Mouse (Mus musculus) neural tube, embryonic 12.5 days (tissue): ENCODE results near the gene Gm49384. TPM values are rescaled to one million over a fixed set of nuclear protein-coding genes. Genes with fewer than 3 reads are reported as not detected.
"Not testable (repeated sequence)": the region's sequence is repeated elsewhere in the genome, so short reads cannot be mapped to it uniquely, and the experiment has no call there.

ENCODE experiments used
- ATAC-seq: fragments of 200-750 bp; cut with Nextera tagmentation; 2 replicates; pipeline ENCODE4 v1.8.0; 2017; ENCODE audit warnings: low read depth, mild to moderate bottlenecking, moderate TSS enrichment, moderate library complexity; ENCODE audit not compliant: low FRiP score
- H3K27ac ChIP-seq: fragments of 300-500 bp; sonication (generic); 2 replicates; pipeline ENCODE4 v1.5.1; 2016
- H3K27me3 ChIP-seq: fragments of 300-500 bp; sonication (generic); replicated peaks from 2 replicates; pipeline ENCODE4 v1.6.1; 2016; ENCODE audit warnings: mild to moderate bottlenecking
- H3K36me3 ChIP-seq: fragments of 300-500 bp; sonication (generic); 2 replicates; pipeline ENCODE4 v1.6.1; 2016; ENCODE audit warnings: mild to moderate bottlenecking
- H3K4me1 ChIP-seq: fragments of 300-500 bp; sonication (generic); 2 replicates; pipeline ENCODE4 v1.6.1; 2016
- H3K4me2 ChIP-seq: fragments of 300-500 bp; sonication (generic); replicated peaks from 2 replicates; pipeline ENCODE4 v1.6.1; 2016; ENCODE audit warnings: mild to moderate bottlenecking
- H3K4me3 ChIP-seq: fragments of 300-500 bp; sonication (generic); 2 replicates; pipeline ENCODE4 v1.5.1; 2016
- H3K9ac ChIP-seq: fragments of 300-500 bp; sonication (generic); 2 replicates; pipeline ENCODE4 v1.6.1; 2016; ENCODE audit warnings: mild to moderate bottlenecking
- H3K9me3 ChIP-seq: fragments of 300-500 bp; sonication (generic); 2 replicates; pipeline ENCODE4 v1.6.1; 2016; ENCODE audit warnings: mild to moderate bottlenecking
- WGBS: fragments of 180-500 bp; shearing (Covaris S2); methylation state at CpG from one replicate; pipeline ENCODE4 v1.1.7; 2016; 5-methylcytosine and 5-hydroxymethylcytosine counted together
- microRNA-seq: library from miRNA; unstranded; fragments of <30 nt; microRNA quantifications from one replicate; pipeline ENCODE4, GENCODE M21; 2017
- polyA plus RNA-seq: library from polyadenylated mRNA; unstranded; fragments of >200 nt; fragmentation: Nextera tagmentation; extraction: Ambion mirVana; gene quantifications from 2 replicates; pipeline ENCODE4 v1.2.1, GENCODE M21; 2016

Gene Gm49384
- polyA plus RNA-seq, 1 experiment from 2014 or later: 21.0 TPM

DNA sequence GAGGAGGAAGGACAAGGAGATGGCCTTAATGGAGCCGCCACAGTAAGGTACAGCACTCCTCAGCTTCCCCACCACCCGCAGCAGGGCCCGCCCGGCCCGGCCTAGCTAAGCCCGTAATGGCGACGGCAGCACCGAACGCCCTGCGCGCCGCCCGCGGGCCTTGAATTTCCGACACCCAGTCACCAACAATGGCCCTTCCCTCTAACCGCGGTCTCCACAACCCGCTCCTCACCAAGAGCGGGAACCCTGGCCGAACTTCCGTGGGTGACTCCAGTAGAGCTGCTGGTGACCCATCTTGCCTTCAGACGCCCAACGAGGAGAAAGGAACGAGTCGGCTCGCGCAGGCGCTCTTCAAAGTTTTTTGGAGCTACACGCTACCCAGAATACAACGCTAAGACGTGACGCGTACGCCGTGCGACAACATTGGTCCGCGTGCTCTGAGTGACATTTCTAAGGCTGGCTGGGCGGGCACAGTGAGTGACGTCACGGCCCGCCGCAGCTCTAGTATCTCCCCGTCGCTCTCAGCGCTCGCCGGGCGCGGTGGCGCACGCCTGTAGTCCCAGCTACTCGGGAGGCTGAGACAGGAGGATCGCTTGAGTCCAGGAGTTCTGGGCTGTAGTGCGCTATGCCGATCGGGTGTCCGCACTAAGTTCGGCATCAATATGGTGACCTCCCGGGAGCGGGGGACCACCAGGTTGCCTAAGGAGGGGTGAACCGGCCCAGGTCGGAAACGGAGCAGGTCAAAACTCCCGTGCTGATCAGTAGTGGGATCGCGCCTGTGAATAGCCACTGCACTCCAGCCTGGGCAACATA, 45.1 kb downstream of the Gm49384 start, which contains the start of gene Rps29:
Rps29 (minus strand) TSS at position 422 of the 813 bp plus-strand sequence.
- not testable (repeated sequence) for H3K9me3 ChIP-seq
- under 1% methylated on average over 62 of the region's 68 CpGs for WGBS

DNA sequence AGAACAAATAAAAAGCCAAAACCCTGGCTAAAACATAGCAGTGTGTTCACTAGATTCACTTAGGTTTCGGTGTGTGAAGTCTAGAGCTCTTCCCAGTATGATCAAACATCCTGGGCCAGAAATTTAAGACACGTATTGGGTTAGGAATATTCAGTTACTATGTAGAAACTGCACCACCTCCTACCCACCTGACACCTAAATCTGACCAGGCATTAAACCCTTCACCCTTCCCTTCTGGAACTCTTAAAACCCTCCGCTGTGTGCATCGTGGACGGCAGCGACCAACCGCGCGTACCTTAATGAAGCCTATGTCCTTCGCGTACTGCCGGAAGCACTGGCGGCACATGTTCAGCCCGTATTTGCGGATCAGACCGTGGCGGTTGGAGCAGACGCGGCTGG, 45.7 kb downstream of the Gm49384 start:
- H3K4me2 ChIP-seq: peak overlapping the region; percentile 71
- WGBS: 1% methylated on average over 19 of the region's 19 CpGs
- no peaks in the 10 kb centered on the region for H3K9me3 ChIP-seq
- peak overlapping the region; percentile 73 for H3K4me3 ChIP-seq
- peaks cover 5% of the 10 kb centered on the region for H3K4me1 ChIP-seq
- peak overlapping the region; percentile 87 for H3K9ac ChIP-seq
- H3K36me3 ChIP-seq: peaks cover 17% of the 10 kb centered on the region
- H3K27ac ChIP-seq: peak overlapping the region; percentile 79; the same call in 1 of the 2 replicates
- no peaks in the 10 kb centered on the region for H3K27me3 ChIP-seq
- ATAC-seq: no peak

More for the DNA sequence above, 45.1 kb downstream of the Gm49384 start, which contains the start of gene Rps29:
- peak; percentile 99 for ATAC-seq
- H3K36me3 ChIP-seq: peaks cover 17% of the 10 kb centered on the region
- not testable (repeated sequence) for H3K27me3 ChIP-seq, H3K4me1 ChIP-seq
- H3K27ac ChIP-seq: peak within 1 kb of the TSS; percentile 79; the same call in 1 of the 2 replicates
- H3K4me3 ChIP-seq: peak within 1 kb of the TSS; percentile 73
- H3K4me2 ChIP-seq: peak within 1 kb of the TSS; percentile 71
- H3K9ac ChIP-seq: peak within 1 kb of the TSS; percentile 87

DNA sequence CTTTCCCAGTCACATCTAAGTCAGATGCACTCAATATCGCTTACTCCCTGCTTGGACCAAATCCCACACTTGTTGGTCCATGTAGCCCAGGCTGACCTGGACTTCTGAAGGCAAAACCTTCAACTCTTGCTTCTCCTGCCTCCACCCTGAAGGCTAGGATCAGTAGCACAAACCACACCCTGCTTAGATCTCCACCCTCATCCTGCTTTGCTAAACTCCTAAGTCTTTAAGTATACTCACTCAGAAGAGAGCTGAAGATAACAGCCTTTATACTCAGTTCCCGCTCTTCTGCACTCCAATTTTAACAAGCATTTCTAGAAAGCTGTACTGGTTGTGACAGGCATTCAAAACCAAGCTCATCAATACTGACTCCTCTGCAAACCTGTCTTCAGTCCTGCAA, 47.0 kb downstream of the Gm49384 start:
- Histone ChIP-seq H3K9ac (no peak overlapping the region), H3K36me3 (peaks cover 17% of the 10 kb centered on the region), H3K27ac (no peak overlapping the region), H3K4me3 (no peak overlapping the region), H3K4me2 (0 out of 2 replicates have a peak overlapping the region, but pooled peaks have one; percentile 71), H3K4me1 (peaks cover 5% of the 10 kb centered on the region), H3K27me3 (no peaks in the 10 kb centered on the region), H3K9me3 (no peaks in the 10 kb centered on the region)
- ATAC-seq: no peak
- 95% methylated on average over 2 of the region's 2 CpGs for WGBS

DNA sequence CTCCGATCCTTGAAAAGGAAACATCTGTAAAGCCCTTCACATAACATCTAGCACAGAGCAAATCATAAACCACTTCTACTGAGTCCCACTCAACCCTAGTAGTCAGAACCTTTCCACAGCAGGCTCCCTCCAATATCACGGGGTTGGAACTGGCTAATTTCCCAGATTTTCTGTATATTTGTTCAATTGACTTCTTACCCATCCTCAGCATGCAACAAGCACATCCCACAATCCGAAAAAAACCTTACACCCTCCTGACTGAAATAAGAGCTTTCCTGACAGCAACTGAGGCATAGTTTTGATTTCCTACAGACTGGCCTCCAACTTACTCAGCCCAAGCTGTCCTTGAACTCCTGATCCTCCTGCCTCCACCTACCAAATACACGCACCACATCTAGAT, 47.6 kb downstream of the Gm49384 start:
- H3K4me1 ChIP-seq: peaks cover 5% of the 10 kb centered on the region
- H3K27me3 ChIP-seq: no peaks in the 10 kb centered on the region
- H3K9me3 ChIP-seq: no peaks in the 10 kb centered on the region
- H3K4me2 ChIP-seq: no peak overlapping the region
- ATAC-seq: no peak
- H3K4me3 ChIP-seq: no peak overlapping the region
- WGBS: 85% methylated on average over 4 of the region's 4 CpGs
- H3K9ac ChIP-seq: no peak overlapping the region
- no peak overlapping the region for H3K27ac ChIP-seq
- peaks cover 17% of the 10 kb centered on the region for H3K36me3 ChIP-seq

DNA sequence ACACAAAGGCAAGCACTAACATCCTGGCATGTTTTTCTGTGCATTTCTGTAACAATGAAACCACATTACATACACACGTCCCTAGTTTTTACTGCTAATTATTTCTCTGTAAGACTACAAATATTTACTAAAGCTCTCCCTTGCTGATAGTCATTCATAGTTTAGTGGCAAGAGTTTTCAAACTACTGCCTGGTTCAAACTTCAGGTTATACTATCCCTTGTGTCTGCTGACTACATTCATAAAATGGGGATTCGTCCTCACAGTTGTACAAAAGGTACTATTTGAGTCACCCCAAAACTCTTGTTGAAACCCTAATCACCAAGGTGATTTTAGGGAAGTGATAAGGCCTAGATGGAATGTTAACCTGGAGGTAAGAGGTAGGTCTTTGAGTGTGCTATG, 48.1 kb downstream of the Gm49384 start:
- Histone ChIP-seq H3K9me3 (no peaks in the 10 kb centered on the region), H3K27me3 (no peaks in the 10 kb centered on the region), H3K9ac (no peak overlapping the region), H3K4me1 (peaks cover 5% of the 10 kb centered on the region), H3K27ac (no peak overlapping the region), H3K4me3 (no peak overlapping the region), H3K4me2 (no peak overlapping the region), H3K36me3 (peaks cover 17% of the 10 kb centered on the region)
- WGBS: 86% methylated on average over 2 of the region's 2 CpGs
- ATAC-seq: no peak

DNA sequence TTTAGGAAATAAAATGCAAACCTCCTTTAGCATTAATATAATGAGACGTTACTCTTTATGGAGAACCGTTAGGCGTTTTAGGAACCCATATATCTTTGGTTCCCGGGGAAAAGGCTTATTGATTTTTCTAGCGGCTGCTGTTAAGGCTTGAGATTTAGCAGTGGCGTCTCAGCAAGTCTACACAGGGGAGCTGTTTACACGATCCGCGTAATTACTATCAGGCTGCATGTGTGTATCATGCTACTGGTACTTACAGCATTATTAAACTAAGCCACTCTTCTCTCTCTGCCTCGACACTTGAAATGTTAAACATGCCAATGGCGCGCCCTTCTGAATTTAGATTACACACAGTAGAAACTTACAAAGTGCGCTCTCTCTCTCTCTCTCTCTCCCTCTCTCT, 54.0 kb downstream of the Gm49384 start:
- ATAC-seq: no peak
- Histone ChIP-seq H3K36me3 (no peaks in the 10 kb centered on the region), H3K4me3 (no peak overlapping the region), H3K4me1 (no peaks in the 10 kb centered on the region), H3K4me2 (no peak overlapping the region), H3K9ac (no peak overlapping the region), H3K27me3 (no peaks in the 10 kb centered on the region), H3K9me3 (no peaks in the 10 kb centered on the region), H3K27ac (no peak overlapping the region)
- WGBS: 67% methylated on average over 13 of the region's 13 CpGs

DNA sequence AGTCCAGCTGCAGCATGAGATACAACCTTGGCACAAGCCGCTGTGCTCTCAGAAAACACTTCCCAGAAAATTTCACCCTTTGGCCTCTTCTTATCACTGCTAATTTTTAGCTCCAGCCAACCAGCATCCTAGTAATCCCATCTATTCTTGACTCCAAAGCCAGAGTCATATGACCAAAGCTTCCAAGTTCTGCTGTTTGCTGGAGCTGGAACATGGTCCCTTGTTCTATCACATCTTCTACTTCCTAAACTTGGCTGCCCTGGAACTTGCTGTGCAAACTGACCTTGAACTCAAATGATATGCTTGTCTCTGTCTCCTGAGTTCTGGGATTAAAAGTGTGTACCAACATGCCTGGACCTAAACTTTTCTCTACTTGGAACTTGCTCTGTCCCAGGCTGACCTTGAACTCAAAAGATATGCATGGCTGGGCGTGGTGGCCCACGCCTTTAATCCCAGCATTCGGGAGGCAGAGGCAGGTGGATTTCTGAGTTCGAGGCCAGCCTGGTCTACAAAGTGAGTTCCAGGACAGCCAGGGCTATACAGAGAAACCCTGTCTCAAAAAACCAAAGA, 56.8 kb downstream of the Gm49384 start:
- no peak overlapping the region for H3K9ac ChIP-seq
- H3K36me3 ChIP-seq: no peaks in the 10 kb centered on the region
- H3K27me3 ChIP-seq: no peaks in the 10 kb centered on the region
- no peaks in the 10 kb centered on the region for H3K4me1 ChIP-seq
- no peak overlapping the region for H3K4me2 ChIP-seq
- no peak overlapping the region for H3K4me3 ChIP-seq
- WGBS: 90% methylated on average over 5 of the region's 5 CpGs
- no peaks in the 10 kb centered on the region for H3K9me3 ChIP-seq
- no peak for ATAC-seq
- H3K27ac ChIP-seq: no peak overlapping the region

DNA sequence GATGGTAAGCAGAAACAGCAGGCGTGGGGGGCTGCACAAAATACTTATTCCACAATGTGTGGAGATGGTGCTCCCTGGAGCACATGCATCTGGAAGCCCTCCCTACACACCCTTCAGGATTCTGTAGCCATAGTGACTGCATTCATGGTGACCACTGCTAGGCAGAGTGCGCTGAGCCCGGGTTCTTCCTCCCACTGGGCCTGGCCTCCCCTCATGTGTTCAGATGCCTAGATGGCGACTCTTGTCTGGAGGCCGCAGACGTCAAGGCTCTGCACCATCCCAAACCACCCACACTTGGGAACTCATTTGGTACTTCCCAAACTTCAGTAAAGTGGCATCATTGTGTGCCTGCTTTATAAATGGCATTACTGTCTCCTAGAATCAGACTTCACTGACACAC, 60.6 kb downstream of the Gm49384 start:
- WGBS: 76% methylated on average over 6 of the region's 6 CpGs
- no peak for ATAC-seq
- no peaks in the 10 kb centered on the region for H3K27me3 ChIP-seq

DNA sequence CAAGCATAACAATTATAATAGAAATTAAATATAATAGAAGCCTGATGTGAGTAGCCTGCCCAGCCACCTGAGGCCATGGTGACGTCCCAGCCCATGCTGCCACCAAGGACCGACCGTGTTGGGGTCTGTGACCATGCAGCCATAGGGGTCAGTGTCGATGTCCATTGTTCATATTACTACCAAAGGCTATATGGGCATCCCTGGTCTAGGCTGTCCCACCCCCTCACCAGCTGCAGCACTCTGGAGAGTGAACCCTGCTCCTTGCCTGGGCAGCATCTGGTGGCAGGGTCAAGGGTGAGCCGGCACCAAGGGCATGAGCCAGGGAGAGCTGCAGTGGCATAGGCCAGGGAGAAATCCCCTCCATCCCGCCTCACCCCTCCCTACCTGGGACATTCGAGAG, 64.2 kb downstream of the Gm49384 start:
- Histone ChIP-seq H3K4me1 (no peaks in the 10 kb centered on the region), H3K36me3 (no peaks in the 10 kb centered on the region), H3K27ac (no peak overlapping the region), H3K9ac (no peak overlapping the region), H3K4me2 (no peak overlapping the region), H3K27me3 (no peaks in the 10 kb centered on the region), H3K4me3 (no peak overlapping the region), H3K9me3 (no peaks in the 10 kb centered on the region)
- ATAC-seq: no peak
- 89% methylated on average over 7 of the region's 7 CpGs for WGBS

More for the DNA sequence above, 60.6 kb downstream of the Gm49384 start:
- Histone ChIP-seq H3K4me3 (no peak overlapping the region), H3K36me3 (no peaks in the 10 kb centered on the region), H3K4me2 (no peak overlapping the region), H3K9ac (no peak overlapping the region), H3K9me3 (no peaks in the 10 kb centered on the region), H3K4me1 (no peaks in the 10 kb centered on the region), H3K27ac (no peak overlapping the region)

Small RNA genes lying within 50 kb of the gene (microRNA-seq; reads per million reads assigned to microRNA genes)
- gene Gm47287: not detected
- 0.87 reads per million for gene Gm47295

Other genes starting within 250 kb of the Gm49384 start
- gene Rps29, start 45.1 kb downstream of the Gm49384 start, polyA plus RNA-seq: 1,233 and 1,267 TPM in 2 replicates
- gene Lrr1, start 35.5 kb downstream of the Gm49384 start, polyA plus RNA-seq: 13.8 and 17.4 TPM in 2 replicates
- 443 and 444 TPM in 2 replicates for gene Rpl36al, start 20.2 kb downstream of the Gm49384 start, polyA plus RNA-seq
- gene Mgat2, start 20.1 kb downstream of the Gm49384 start, polyA plus RNA-seq: 50.7 and 51.2 TPM in 2 replicates
- gene Gm49383, start 7.2 kb downstream of the Gm49384 start, polyA plus RNA-seq: 26.6 and 27.6 TPM in 2 replicates
- gene Dnaaf2, start 5.8 kb downstream of the Gm49384 start, polyA plus RNA-seq: 11.7 and 12.1 TPM in 2 replicates
- gene Pole2, start 23.9 kb upstream of the Gm49384 start, polyA plus RNA-seq: 14.0 and 15.6 TPM in 2 replicates
- gene Klhdc1, start 36.9 kb upstream of the Gm49384 start, polyA plus RNA-seq: 5.7 TPM in 2 replicates
- 286 TPM in 2 replicates for gene Klhdc2, start 92.4 kb upstream of the Gm49384 start, polyA plus RNA-seq
- gene Nemf, start 152.9 kb upstream of the Gm49384 start, polyA plus RNA-seq: 89.2 and 96.3 TPM in 2 replicates
- gene Arf6, start 167.9 kb upstream of the Gm49384 start, polyA plus RNA-seq: 57.6 and 60.3 TPM in 2 replicates
- 2.0 and 2.4 TPM in 2 replicates for gene Gm9887, start 168.2 kb upstream of the Gm49384 start, polyA plus RNA-seq